Mouse (Mus musculus) MN1 (cell line): Measurements from ENCODE around the gene Dhx40.

Source experiments
- DNase-seq: peaks from one replicate; pipeline ENCODE4 v3.0.0-alpha.2; 2016; ENCODE audit warnings: low spot score

The Dhx40 gene

GRCm38 (mm10) chr11:86807505-86807989 lies at the start of gene Dhx40:
Gene Dhx40, minus strand, starts transcription at chr11:86807746.
- peak; percentile 73 for DNase-seq

- DNase-seq: no peak
These were observed 48.3 kb upstream of the Dhx40 start for GRCm38 (mm10) chr11:86855639-86856425.

- DNase-seq: no peak
These were observed 45.5 kb upstream of the Dhx40 start for GRCm38 (mm10) chr11:86853081-86853480.

DNA sequence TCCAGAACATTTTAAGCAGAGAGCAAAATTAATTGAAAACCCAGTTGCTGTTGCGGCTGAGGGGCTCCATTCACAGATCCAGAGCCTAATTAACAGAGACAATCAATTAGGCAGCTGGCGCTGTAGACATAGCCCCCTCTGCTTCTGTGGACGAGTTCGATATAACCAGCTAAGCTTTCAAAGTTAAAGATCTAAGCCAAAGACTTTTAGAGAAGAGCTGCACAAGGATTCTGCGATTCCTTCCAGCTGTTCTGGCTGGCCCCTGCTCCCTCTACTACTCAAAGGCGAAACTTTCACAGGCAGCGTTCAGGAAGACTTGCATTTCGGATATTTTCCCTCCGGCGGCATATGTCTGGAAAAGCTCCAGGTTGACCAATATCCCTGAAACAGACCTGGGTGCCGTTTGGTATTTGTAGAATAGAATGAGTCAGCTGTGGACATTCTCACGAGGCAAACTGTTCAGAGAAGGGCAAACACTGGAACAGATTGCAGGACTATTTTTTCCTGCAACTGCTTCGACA lies 45.0 kb upstream of the Dhx40 start:
- peak; percentile 49 for DNase-seq

- DNase-seq: peak; percentile 62
These were observed 44.4 kb upstream of the Dhx40 start for GRCm38 (mm10) chr11:86851714-86852533.

DNA sequence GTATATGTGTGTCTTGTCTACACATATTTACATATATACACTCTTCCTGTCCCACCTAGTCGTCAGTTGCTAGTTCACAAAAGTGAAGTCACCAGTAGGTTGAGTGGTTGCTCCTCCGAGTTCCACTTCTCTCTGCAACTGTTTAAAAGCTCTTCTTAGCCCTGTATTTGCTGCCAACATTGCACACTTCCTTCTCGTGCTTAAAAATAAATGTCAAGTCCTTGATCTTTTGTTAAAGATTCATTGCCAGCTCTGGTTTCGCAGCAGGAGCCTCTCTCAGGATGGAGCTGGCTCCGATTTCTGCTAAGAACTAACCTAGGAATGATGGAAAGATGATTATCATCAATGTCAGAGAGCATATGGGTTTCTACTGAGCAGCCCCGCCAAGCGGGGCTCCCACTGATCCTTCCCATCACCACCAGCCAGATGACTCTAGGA lies 43.7 kb upstream of the Dhx40 start:
- DNase-seq: peak; percentile 35

- no peak for DNase-seq
These were observed 36.3 kb upstream of the Dhx40 start for GRCm38 (mm10) chr11:86843831-86844230.

DNA sequence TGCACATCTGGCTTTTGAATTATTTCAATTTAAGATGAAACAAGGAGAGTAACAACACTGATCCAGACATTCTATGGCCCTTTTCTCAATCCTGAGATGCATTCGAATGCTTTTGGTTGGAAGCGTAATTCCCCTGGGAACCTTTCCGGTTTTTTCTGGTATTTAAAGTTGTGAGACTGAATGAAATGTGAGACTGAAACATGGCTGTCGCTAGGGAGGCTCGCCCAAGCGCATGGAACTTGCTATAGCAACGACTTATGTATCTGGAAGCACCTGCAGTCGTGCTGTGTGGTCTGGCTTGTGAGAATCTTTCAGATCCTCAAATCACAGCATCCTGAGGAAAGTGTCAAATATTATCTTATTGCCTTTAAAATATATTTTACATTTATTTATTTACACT lies 33.7 kb upstream of the Dhx40 start:
- no peak for DNase-seq

DNA sequence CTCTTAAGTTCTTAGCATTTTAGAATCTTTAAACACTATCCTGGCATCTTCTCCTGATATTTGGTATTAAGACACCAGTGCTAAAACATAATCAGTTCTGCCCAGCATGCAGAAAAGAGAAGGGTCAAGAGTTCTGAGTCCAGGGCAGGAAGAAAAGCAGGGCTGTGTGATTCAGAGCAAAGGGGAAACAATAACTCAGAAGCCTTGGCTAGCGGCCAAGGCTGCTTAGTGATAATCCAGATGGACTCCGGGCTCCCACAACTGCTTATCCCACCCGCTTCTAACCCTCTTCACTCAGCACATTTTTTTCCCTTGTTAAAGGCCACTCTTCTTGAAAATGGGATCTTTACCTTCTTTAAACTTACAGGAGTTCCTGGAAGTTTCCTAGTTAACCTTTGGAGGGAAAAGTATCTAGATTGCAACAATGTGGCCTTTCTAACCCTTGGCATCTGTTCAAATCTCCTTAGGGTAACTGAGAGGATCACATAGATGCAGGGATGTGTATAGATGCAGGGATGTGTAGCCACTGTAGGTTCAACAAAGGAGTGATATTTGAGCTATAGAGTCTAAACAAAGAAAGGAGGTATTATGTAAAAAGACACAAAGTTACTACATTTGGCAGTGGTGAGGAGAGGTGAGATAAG lies 33.1 kb upstream of the Dhx40 start:
- peak; percentile 76 for DNase-seq

DNA sequence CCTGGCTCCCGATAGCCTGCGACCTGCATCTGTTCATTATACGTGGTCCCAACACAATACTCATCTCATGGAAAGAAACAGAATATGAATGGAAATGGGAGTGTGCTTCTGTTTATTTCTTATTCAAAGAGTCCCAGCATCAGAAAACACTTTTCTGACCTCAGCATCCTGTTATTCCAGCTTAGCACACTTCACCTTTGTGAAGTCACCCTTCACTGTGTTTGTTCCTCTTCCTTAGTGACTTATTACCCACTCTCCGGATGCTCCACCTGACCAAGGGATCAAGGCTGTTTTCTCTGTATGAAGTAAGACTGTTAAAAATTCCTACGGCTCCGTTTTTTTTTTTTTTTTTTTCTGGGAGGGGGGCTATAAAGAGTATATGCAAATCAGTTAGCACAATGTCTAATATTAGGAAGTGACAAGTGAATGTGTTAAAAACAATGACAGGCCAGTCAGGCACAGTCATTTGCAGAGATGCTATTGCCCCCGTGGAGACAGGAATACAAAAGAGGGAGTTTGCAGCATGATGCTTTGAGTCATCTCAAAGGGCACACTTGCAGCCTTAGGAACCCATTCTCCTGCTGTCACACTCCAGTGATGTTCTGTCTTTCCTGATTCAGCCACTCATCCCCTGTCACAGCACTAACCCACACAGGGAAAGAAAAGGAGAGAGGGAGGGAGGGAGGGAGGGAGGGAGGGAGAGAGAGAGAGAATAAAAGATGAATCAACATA lies 32.3 kb upstream of the Dhx40 start:
- DNase-seq: peak; percentile 17

DNA sequence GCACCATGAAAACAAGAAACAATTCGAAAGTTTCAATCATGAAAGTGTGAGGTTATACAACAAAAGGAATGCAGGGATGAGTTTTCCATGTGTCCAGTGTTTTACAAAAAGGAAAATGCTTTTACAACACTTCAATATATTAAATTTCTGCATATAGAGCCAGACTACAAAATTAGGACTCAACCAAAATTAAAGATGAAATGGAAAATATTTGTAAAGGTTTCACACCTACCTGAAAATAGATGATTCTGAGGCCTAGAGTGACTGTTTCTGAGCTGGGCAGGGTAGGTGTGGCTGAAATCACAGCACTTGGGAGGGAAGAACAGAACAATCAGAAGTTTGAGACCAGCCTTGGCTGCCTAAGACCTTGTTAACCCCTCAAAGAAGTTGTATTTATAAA lies 31.2 kb upstream of the Dhx40 start:
- DNase-seq: no peak

DNA sequence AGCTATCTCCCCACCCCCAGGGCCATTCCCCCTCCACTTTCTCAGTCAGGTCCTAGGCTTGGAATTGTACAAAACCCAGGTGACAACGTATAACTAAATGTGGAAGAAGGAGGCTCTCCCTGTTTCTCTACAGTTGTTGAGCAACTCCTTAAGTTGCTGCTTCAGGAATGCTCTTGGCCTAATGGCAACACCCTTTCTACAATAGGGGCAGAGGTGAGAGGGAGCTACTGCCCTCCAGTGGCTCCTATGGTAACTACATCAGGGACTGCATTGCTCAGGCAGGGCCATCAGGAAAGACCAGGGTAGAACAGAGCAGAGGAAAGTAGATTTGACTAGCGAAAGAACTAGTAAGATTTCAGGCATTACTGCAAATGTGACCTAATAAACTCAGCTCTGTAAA lies 28.8 kb upstream of the Dhx40 start:
- DNase-seq: peak; percentile 26

DNA sequence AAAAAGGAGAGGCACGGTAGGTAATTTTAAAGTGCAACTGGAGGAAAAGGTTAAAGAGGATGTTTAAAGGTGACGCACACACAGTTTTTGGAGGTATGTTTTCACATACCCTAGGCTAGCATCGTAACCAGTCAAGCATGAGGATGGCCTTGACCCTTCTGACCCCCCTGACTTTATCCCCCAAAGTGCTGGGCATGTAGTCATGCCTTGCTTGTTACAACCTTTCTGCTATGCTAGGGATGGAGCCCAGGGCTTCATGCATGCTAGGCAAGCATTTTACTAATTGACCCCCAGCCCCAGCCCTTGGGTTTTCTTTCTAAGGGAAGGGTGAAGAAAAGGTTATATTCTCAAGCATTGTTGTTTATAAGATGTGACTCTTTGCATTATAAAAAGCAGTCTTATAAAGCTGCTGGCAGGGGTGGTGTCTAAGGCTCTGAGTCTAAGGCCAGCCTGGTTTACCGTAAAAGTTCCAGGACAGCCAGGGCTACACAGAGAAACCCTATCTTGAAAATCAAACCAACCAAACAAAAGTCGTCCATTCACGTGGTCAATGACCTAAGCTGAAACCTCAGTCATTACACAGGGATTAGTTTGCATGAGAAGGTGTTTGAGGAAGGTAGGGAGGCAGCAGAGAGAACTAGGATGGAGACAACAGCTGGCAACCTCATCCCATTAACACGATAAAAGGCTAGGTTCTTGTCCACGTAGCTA lies 27.2 kb upstream of the Dhx40 start:
- DNase-seq: no peak

DNA sequence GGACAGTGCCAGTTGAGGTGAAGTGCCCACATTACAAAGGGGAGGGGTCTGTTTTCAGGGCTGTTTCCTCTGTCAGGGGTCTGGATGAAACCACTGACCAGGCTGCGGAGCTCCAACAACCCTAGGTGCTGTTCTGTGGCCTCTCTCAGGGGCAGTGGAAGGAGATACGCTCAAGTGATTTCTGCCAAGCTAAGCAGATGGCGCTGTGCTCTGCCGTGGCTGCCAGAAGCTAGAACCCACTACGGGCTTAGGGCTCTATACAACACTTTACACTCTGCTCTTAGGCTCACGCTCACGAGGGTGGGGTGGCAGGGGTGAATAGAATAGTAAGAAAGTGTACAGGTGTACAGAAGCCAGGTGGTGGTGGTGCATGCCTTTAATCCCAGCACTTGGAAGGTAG lies 26.5 kb upstream of the Dhx40 start:
- DNase-seq: no peak

DNA sequence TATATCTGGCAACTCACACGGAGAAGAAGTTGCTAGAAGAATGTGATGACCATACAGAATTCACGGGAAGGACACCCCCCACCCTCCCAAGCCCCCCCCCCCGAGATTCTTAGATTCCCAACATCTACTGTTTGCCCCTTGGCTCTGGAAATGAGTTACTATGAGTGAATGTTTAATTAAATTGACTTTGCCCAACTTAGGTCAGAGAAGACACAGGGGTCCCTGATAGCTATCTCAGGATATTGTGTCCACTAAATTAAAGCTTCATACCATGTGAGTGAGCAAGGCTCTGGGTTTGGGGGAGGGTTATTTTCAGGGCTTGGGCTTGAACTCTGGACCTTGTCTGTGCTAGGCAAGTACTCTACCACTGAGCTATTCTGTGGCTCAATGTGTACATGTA lies 25.6 kb upstream of the Dhx40 start:
- DNase-seq: no peak

DNA sequence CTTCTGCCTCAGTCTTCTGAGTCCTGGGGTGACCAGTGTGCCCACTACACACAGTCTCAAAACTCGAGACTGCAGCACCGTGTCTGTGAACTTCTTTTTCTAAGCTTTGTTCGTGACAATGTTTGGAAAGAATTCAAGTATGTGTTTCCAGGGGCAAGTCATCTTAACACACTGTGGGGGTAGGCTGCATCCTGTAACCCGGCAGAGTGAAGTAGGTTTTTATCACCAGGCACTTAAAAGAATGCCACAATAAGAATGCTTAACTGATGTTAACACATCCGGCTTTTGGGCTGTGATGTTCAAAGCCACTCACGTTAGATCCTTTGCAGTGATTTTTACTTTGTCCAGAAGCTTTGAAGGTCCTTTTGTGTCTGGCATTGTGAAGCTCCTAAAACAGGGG lies 20.9 kb upstream of the Dhx40 start:
- no peak for DNase-seq

- no peak for DNase-seq
These were observed 20.1 kb upstream of the Dhx40 start for GRCm38 (mm10) chr11:86827476-86828245.

DNA sequence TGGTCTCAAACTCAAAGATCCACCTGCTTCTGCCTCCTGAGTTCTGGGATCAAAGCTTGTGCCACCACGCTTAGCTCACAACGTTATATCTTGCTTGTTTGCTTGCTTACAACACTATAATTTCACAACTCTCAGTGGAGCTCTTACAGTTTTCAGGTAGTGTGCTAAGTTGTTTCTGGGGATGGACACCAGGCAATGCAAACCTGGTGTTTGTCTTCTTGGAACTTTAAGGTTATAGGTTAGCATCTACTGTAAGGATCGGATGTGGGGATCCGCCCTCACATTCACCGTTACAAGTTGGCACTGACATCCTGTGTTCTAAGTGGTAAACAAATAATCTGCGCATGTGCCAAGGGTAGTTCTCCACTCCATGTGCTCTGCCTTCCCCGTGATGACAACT lies 16.9 kb upstream of the Dhx40 start:
- no peak for DNase-seq

DNA sequence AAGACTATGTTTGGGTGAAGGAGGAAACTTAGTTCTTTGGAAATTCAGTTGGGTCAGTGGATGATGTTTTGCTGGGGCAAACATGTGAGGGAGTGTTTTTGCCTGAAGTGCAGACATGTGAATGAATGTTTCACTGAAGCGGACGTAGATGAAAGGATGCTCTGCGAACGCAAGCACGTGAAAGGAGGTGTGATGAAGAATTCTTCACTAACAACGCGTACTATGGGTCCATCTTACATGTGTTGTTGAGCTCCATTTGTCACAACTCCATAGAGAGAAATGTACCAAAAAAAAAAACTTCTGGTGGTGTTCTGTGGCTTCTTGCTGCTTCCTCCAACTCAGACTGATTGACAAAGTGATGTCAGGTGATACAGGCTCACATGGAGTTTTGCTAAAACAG lies 15.0 kb upstream of the Dhx40 start:
- no peak for DNase-seq

- no peak for DNase-seq
These were observed 12.0 kb upstream of the Dhx40 start for GRCm38 (mm10) chr11:86819536-86819935.
